Mouse (Mus musculus) hindbrain, postnatal 0 days (tissue): Measurements from ENCODE around the gene Hacl1. TPM values are rescaled to one million over a fixed set of nuclear protein-coding genes. Genes with fewer than 3 reads are reported as not detected.
A peak's percentile ranks its signal among the peaks of the same experiment; 100 is the strongest.

Source experiments
- ATAC-seq: fragments of 200-750 bp; cut with Nextera tagmentation; 2 replicates; pipeline ENCODE4 v1.8.0; 2017; ENCODE audit warnings: mild to moderate bottlenecking, moderate TSS enrichment, moderate library complexity
- DNase-seq: peaks from one replicate; pipeline ENCODE4 v3.0.0-alpha.2; 2015; ENCODE audit warnings: low spot score
- H3K27ac ChIP-seq: fragments of 300-500 bp; sonication (generic); 2 replicates; pipeline ENCODE4 v1.5.1; 2014; ENCODE audit warnings: mild to moderate bottlenecking
- H3K27me3 ChIP-seq: fragments of 300-500 bp; sonication (generic); 2 replicates; pipeline ENCODE4 v1.6.1; 2014; ENCODE audit warnings: low read length, mixed read lengths; ENCODE audit not compliant: insufficient read depth
- H3K36me3 ChIP-seq: fragments of 300-500 bp; sonication (generic); 2 replicates; pipeline ENCODE4 v1.6.1; 2014; ENCODE audit warnings: low read length, mixed read lengths; ENCODE audit not compliant: insufficient read depth
- H3K4me1 ChIP-seq: fragments of 300-500 bp; sonication (generic); 2 replicates; pipeline ENCODE4 v1.6.1; 2014; ENCODE audit warnings: antibody characterized with exemption, low read length, mixed read lengths; ENCODE audit not compliant: insufficient read depth
- H3K4me2 ChIP-seq: fragments of 300-500 bp; sonication (generic); 2 replicates; pipeline ENCODE4 v1.6.1; 2014; ENCODE audit warnings: low read depth, mild to moderate bottlenecking, low read length, moderate library complexity, mixed read lengths
- H3K4me3 ChIP-seq: fragments of 300-500 bp; sonication (generic); 2 replicates; pipeline ENCODE4 v1.5.1; 2014; ENCODE audit warnings: low read length
- H3K9ac ChIP-seq: fragments of 300-500 bp; sonication (generic); replicated peaks from 2 replicates; pipeline ENCODE4 v1.6.1; 2014; ENCODE audit warnings: mild to moderate bottlenecking, low read length, moderate library complexity, mixed read lengths
- H3K9me3 ChIP-seq: fragments of 300-500 bp; sonication (generic); 2 replicates; pipeline ENCODE4 v1.6.1; 2016; ENCODE audit warnings: low read length, mixed read lengths
- CTCF ChIP-seq: IDR thresholded peaks from 2 replicates; pipeline ENCODE4 v1.5.1; 2016; ENCODE audit warnings: antibody characterized with exemption, control low read depth, low read depth
- WGBS: fragments of 180-500 bp; shearing (Covaris S2); extraction: QIAGEN DNeasy Blood & Tissue Kit; methylation state at CpG from one replicate; pipeline ENCODE4 v1.1.7; 2014; 5-methylcytosine and 5-hydroxymethylcytosine counted together
- polyA plus RNA-seq: library from polyadenylated mRNA; unstranded; fragments of >200 nt; fragmentation: Nextera tagmentation; extraction: Ambion mirVana; gene quantifications from 2 replicates; pipeline ENCODE4 v1.2.1, GENCODE M21; 2015
- total RNA-seq: library from RNA; depleted of rRNA; stranded (reverse); fragments of >200 nt; gene quantifications from 2 replicates; pipeline ENCODE4 v1.2.3, GENCODE M21; 2014; rRNA removed

Gene Hacl1
- 6.3 and 12.8 TPM in 2 replicates for total RNA-seq
- 10.9 and 11.3 TPM in 2 replicates for polyA plus RNA-seq

GRCm38 (mm10) chr14:31640890-31641505 is at the start of gene Hacl1, which contains the start of gene Btd:
Gene Hacl1 (minus strand): TSS chr14:31641286.
Gene Btd (plus strand): TSS chr14:31641028.
- peak; percentile 21; the same call in 1 of the 2 replicates for TF ChIP-seq CTCF
- DNase-seq (peak; percentile 93), ATAC-seq (peak; percentile 99)
- WGBS, result under 1% methylated on average over 29 of the region's 30 CpGs
- no peaks in the 10 kb centered on the region for H3K36me3 ChIP-seq
- peak within 1 kb of the TSS; percentile 53 for H3K9ac ChIP-seq
- H3K4me2 ChIP-seq, result peak within 1 kb of the TSS; percentile 98
- H3K27me3 ChIP-seq, result no peaks in the 10 kb centered on the region
- no peaks in the 10 kb centered on the region for H3K9me3 ChIP-seq
- peak within 1 kb of the TSS; percentile 77 for H3K27ac ChIP-seq
- H3K4me1 ChIP-seq, result peaks cover 6% of the 10 kb centered on the region
- peak within 1 kb of the TSS; percentile 62 for H3K4me3 ChIP-seq

- Histone ChIP-seq H3K4me3 (no peak overlapping the region), H3K4me2 (no peak overlapping the region), H3K27ac (no peak overlapping the region), H3K9ac (no peak overlapping the region), H3K36me3 (no peaks in the 10 kb centered on the region), H3K9me3 (no peaks in the 10 kb centered on the region), H3K4me1 (no peaks in the 10 kb centered on the region), H3K27me3 (no peaks in the 10 kb centered on the region)
- ATAC-seq, result no peak
- TF ChIP-seq CTCF, result no peak
- WGBS, result 90% methylated on average over 1 of the region's 1 CpGs
- no peak for DNase-seq
These were observed 45.1 kb upstream of the Hacl1 start for GRCm38 (mm10) chr14:31686231-31686630.

- no peak overlapping the region for H3K9ac ChIP-seq
- no peak for TF ChIP-seq CTCF
- H3K4me2 ChIP-seq, result no peak overlapping the region
- H3K9me3 ChIP-seq, result no peaks in the 10 kb centered on the region
- H3K36me3 ChIP-seq, result no peaks in the 10 kb centered on the region
- WGBS, result 86% methylated on average over 10 of the region's 10 CpGs
- DNase-seq (no peak), ATAC-seq (no peak)
- H3K4me1 ChIP-seq, result no peaks in the 10 kb centered on the region
- no peaks in the 10 kb centered on the region for H3K27me3 ChIP-seq
- no peak overlapping the region for H3K27ac ChIP-seq
- H3K4me3 ChIP-seq, result no peak overlapping the region
These were observed 44.6 kb upstream of the Hacl1 start for GRCm38 (mm10) chr14:31685680-31686079.

- Histone ChIP-seq H3K27me3 (no peaks in the 10 kb centered on the region), H3K36me3 (no peaks in the 10 kb centered on the region), H3K9ac (no peak overlapping the region), H3K4me1 (no peaks in the 10 kb centered on the region), H3K27ac (no peak overlapping the region), H3K4me2 (no peak overlapping the region), H3K9me3 (no peaks in the 10 kb centered on the region), H3K4me3 (no peak overlapping the region)
- DNase-seq, result no peak
- 74% methylated on average over 7 of the region's 7 CpGs for WGBS
- no peak for TF ChIP-seq CTCF
- no peak for ATAC-seq
These were observed 43.4 kb upstream of the Hacl1 start for GRCm38 (mm10) chr14:31684343-31685040.

- WGBS, result 91% methylated on average over 2 of the region's 2 CpGs
- H3K27me3 ChIP-seq, result no peaks in the 10 kb centered on the region
These were observed 42.5 kb upstream of the Hacl1 start for GRCm38 (mm10) chr14:31683610-31684009.

GRCm38 (mm10) chr14:31681931-31682555 is 41.0 kb upstream of the Hacl1 start:
- TF ChIP-seq CTCF, result no peak
- ATAC-seq (no peak), DNase-seq (no peak)
- no peak overlapping the region for H3K4me3 ChIP-seq
- WGBS, result 41% methylated on average over 5 of the region's 5 CpGs
- peak overlapping the region; percentile 59; the same call in 1 of the 2 replicates for H3K27ac ChIP-seq
- no peaks in the 10 kb centered on the region for H3K4me1 ChIP-seq
- no peak overlapping the region for H3K4me2 ChIP-seq
- H3K27me3 ChIP-seq, result no peaks in the 10 kb centered on the region
- H3K9me3 ChIP-seq, result no peaks in the 10 kb centered on the region
- H3K36me3 ChIP-seq, result no peaks in the 10 kb centered on the region
- H3K9ac ChIP-seq, result no peak overlapping the region

More at GRCm38 (mm10) chr14:31683610-31684009, 42.5 kb upstream of the Hacl1 start:
- no peak for TF ChIP-seq CTCF
- Histone ChIP-seq H3K36me3 (no peaks in the 10 kb centered on the region), H3K27ac (no peak overlapping the region), H3K4me3 (no peak overlapping the region), H3K9me3 (no peaks in the 10 kb centered on the region), H3K4me1 (no peaks in the 10 kb centered on the region), H3K9ac (no peak overlapping the region), H3K4me2 (no peak overlapping the region)
- ATAC-seq (no peak), DNase-seq (no peak)
